Mouse (Mus musculus): ENCODE data around the gene Tceal9.
"Not testable (repeated sequence)": the region's sequence is repeated elsewhere in the genome, so short reads cannot be mapped to it uniquely, and the experiment has no call there.

The Tceal9 gene

GRCm38 (mm10) chrX:136270393-136271111, 25.7 kb downstream of the Tceal9 start:
- DNase-seq (ENCODE audit: low spot score in 2 of 2) = not testable (repeated sequence)

DNA sequence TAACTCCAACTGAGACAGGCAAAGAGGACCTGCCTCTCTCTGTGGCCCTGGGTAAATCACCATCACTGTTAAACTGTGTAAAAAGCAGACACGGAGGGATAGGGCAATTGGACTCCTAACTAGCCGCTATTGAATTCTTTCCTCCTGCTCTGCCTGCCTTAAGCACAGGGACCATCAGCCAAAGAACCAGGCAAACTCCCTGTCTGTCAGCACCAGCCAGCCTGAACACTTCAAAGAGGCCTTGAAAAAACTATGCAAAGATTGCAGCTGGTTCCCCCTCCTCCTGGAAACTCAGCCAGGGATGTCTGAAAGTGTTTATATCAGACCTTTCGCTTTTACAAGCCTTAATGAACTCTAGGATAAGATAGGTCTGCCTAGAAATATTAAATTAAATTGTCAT, 29.7 kb downstream of the Tceal9 start:
- no peak for DNase-seq (ENCODE audit: low spot score in 2 of 2)

- DNase-seq (ENCODE audit: low spot score in 2 of 2) = no peak
Observed at GRCm38 (mm10) chrX:136275386-136275785, 30.5 kb downstream of the Tceal9 start.

DNA sequence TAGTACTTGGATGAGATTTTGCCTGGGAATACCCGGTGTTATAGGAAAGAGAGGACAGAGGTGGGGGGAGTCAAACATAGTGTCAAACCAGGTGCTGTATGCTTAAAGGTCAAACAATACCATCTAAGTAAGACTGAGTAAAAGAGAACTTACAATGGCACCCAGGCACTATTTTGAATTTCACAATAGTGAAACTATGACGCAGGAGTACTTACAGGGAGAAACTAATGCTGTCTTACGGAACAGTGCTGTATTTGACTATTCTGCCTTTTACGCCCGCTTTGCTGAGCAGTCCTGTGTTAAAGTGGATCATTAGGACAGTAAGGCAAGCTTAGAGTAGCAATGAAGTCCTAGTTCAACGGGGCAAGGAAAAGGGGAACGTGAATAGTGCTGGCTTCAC, 32.7 kb downstream of the Tceal9 start:
- no peak for DNase-seq (ENCODE audit: low spot score in 2 of 2)

- DNase-seq (ENCODE audit: low spot score in 2 of 2) = no peak
Observed at GRCm38 (mm10) chrX:136278401-136278800, 33.5 kb downstream of the Tceal9 start.

DNA sequence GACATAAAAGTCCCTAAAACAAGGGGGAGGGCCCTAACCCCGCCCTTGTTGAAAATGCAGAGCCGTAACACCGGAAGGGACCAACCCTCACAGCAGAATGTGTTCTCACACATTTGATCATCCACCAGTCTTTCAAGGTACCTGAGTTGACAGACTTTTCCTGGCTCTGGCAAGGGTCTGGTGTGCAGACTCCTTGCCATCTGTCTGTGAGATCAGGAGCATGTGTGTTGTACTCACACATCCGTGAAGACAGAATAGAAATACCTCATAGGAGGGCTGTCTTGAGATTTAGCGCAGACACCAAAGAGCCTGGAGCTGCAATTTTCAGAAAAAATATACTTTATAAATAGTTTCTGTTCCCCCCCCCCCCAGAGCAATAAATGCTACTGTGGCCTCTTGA, 34.5 kb downstream of the Tceal9 start:
- DNase-seq (ENCODE audit: low spot score in 2 of 2) = no peak

DNA sequence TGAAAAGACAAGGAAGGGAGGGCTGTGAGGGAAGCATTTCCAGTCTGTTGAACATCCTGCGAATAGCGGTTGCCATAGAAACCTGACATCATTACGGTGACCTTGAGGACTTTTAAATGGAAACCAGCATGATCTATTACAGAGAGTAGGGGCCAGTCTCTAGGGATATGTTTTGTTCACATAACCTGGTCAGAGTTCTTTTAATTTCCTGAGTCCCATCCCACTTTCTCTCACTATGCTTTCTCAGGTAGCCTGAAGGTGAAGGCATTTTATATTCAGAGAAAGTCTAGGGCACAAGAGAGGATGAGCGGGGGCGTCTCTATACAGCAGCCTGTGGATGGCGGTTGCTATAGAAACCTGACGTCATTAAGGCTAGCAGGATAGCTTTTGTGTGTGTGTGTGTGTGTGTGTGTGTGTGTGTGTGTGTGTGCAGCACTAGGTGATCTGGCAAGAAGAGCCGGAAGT, 46.0 kb downstream of the Tceal9 start:
- no peak for DNase-seq (ENCODE audit: low spot score in 2 of 2)

Data from heart, adult 9 months (tissue).